Mouse (Mus musculus) CH12.LX (cell line): ENCODE measurements around the gene Car5a. TPM values are rescaled to one million over a fixed set of nuclear protein-coding genes. Genes with fewer than 3 reads are reported as not detected.

Experiments used
- DNase-seq: peaks from one replicate; pipeline ENCODE4 v3.0.0-alpha.2; 2013; ENCODE audit errors: extremely low read depth
- H3K27ac ChIP-seq: 2 replicates; pipeline ENCODE4 v1.5.1; 2012; ENCODE audit warnings: low read depth, mild to moderate bottlenecking, control low read depth, moderate library complexity; ENCODE audit not compliant: insufficient read depth
- H3K27me3 ChIP-seq: replicated peaks from 2 replicates; pipeline ENCODE3; 2012; ENCODE audit warnings: inconsistent platforms
- H3K36me3 ChIP-seq, 2 experiments: replicated peaks in 1 of 2; 2 replicates each; pipeline versions ENCODE3 to v1.6.1; 2012; ENCODE audit warnings: inconsistent platforms in 1 of 2, low read length in 1 of 2, mild to moderate bottlenecking in 1 of 2, mixed read lengths in 1 of 2, moderate library complexity in 1 of 2; ENCODE audit not compliant: control insufficient read depth in 1 of 2, insufficient read depth in 1 of 2
- H3K4me1 ChIP-seq, 2 experiments: 2 replicates each; pipeline ENCODE4 v1.6.1; 2012; ENCODE audit warnings: inconsistent platforms in 1 of 2, moderate library complexity in 1 of 2; ENCODE audit not compliant: insufficient read depth in 2 of 2, control insufficient read depth in 1 of 2
- H3K4me2 ChIP-seq: 2 replicates; pipeline ENCODE4 v1.6.1; 2012; ENCODE audit warnings: low read depth, mild to moderate bottlenecking, control low read depth; ENCODE audit not compliant: poor library complexity, insufficient read depth, severe bottlenecking
- H3K4me3 ChIP-seq, 3 experiments: fragments of 150-350 bp in 1 of 3; sonication (generic) in 1 of 3; replicated peaks in 1 of 3; 2 replicates each; pipeline versions ENCODE3 to v1.5.1; 2011 to 2012; ENCODE audit warnings: low read depth in 2 of 3, low read length in 2 of 3, mild to moderate bottlenecking in 2 of 3, moderate library complexity in 2 of 3, control low read depth in 1 of 3, improper control_type of control experiment in 1 of 3, inconsistent platforms in 1 of 3, mixed read lengths in 1 of 3; ENCODE audit not compliant: poor library complexity in 1 of 3
- H3K79me2 ChIP-seq: replicated peaks from 2 replicates; pipeline ENCODE4 v1.6.1; 2012; ENCODE audit warnings: mild to moderate bottlenecking, moderate library complexity; ENCODE audit not compliant: control insufficient read depth, poor library complexity, insufficient read depth, severe bottlenecking; ENCODE audit errors: extremely low read depth
- H3K9ac ChIP-seq: 2 replicates; pipeline ENCODE4 v1.6.1; 2012; ENCODE audit warnings: low read depth, mild to moderate bottlenecking, control low read depth, moderate library complexity; ENCODE audit not compliant: insufficient read depth
- H3K9me3 ChIP-seq: replicated peaks from 2 replicates; pipeline ENCODE3; 2012; ENCODE audit warnings: low read length, inconsistent platforms, mixed read lengths
- CHD2 ChIP-seq: IDR thresholded peaks from 2 replicates; pipeline ENCODE4 v1.6.1; 2011; ENCODE audit warnings: low read length, improper control_type of control experiment
- CTCF ChIP-seq, 2 experiments: IDR thresholded peaks in 1 of 2; conservative IDR thresholded peaks in 1 of 2; 2 replicates each; pipeline ENCODE4 v1.5.1; 2011 to 2012; ENCODE audit warnings: low read depth in 2 of 2, low read length in 2 of 2, improper control_type of control experiment in 1 of 2, inconsistent platforms in 1 of 2, mild to moderate bottlenecking in 1 of 2, moderate library complexity in 1 of 2
- HCFC1 ChIP-seq: IDR thresholded peaks from 2 replicates; pipeline ENCODE4 v1.6.1; 2012; ENCODE audit warnings: low read depth, mild to moderate bottlenecking, inconsistent platforms, low read length, improper control_type of control experiment
- JUN ChIP-seq: IDR thresholded peaks from 2 replicates; pipeline ENCODE4 v1.6.1; 2011; ENCODE audit warnings: low read depth, mild to moderate bottlenecking, low read length, improper control_type of control experiment, moderate library complexity; ENCODE audit not compliant: insufficient read depth
- JUND ChIP-seq: conservative IDR thresholded peaks from 2 replicates; pipeline ENCODE4 v1.6.1; 2011; ENCODE audit warnings: low read depth, low read length, improper control_type of control experiment
- KAT2A ChIP-seq: IDR thresholded peaks from 2 replicates; pipeline ENCODE4 v1.6.1; 2012; ENCODE audit warnings: low read length, improper control_type of control experiment, inconsistent platforms; ENCODE audit not compliant: insufficient replicate concordance
- MAFK ChIP-seq: IDR thresholded peaks from 2 replicates; pipeline ENCODE4 v1.6.1; 2011; ENCODE audit warnings: low read length, improper control_type of control experiment; ENCODE audit not compliant: insufficient replicate concordance
- MAX ChIP-seq: IDR thresholded peaks from 2 replicates; pipeline ENCODE4 v1.6.1; 2011; ENCODE audit warnings: low read length, improper control_type of control experiment
- MYC ChIP-seq: IDR thresholded peaks from 2 replicates; pipeline ENCODE4 v1.6.1; 2011; ENCODE audit warnings: low read depth, mild to moderate bottlenecking, improper control_type of control experiment, low read length
- NELFE ChIP-seq: IDR thresholded peaks from 2 replicates; pipeline ENCODE4 v1.6.1; 2011; ENCODE audit warnings: low read depth, low read length, improper control_type of control experiment
- NRF1 ChIP-seq: IDR thresholded peaks from 2 replicates; pipeline ENCODE4 v1.6.1; 2014; ENCODE audit warnings: low read depth, mild to moderate bottlenecking, inconsistent platforms, low read length, improper control_type of control experiment, moderate library complexity
- POLR2AphosphoS2 ChIP-seq: IDR thresholded peaks from 2 replicates; pipeline ENCODE4 v1.6.1; 2011; ENCODE audit warnings: low read depth, low read length, improper control_type of control experiment
- RAD21 ChIP-seq: IDR thresholded peaks from 2 replicates; pipeline ENCODE4 v1.6.1; 2011; ENCODE audit warnings: low read depth, mild to moderate bottlenecking, low read length, improper control_type of control experiment, moderate library complexity
- SIN3A ChIP-seq: IDR thresholded peaks from 2 replicates; pipeline ENCODE4 v1.6.1; 2012; ENCODE audit warnings: low read length, improper control_type of control experiment, inconsistent platforms
- SMC3 ChIP-seq: IDR thresholded peaks from 2 replicates; pipeline ENCODE4 v1.6.1; 2011; ENCODE audit warnings: low read depth, low read length, improper control_type of control experiment
- TBP ChIP-seq: conservative IDR thresholded peaks from 2 replicates; pipeline ENCODE4 v1.6.1; 2011; ENCODE audit warnings: low read depth, low read length, improper control_type of control experiment
- TCF12 ChIP-seq: IDR thresholded peaks from 2 replicates; pipeline ENCODE4 v1.6.1; 2014; ENCODE audit warnings: low read depth, mild to moderate bottlenecking, inconsistent platforms, low read length, improper control_type of control experiment
- UBTF ChIP-seq: IDR thresholded peaks from 2 replicates; pipeline ENCODE4 v1.6.1; 2012; ENCODE audit warnings: low read depth, mild to moderate bottlenecking, inconsistent platforms, low read length, improper control_type of control experiment, moderate library complexity
- USF2 ChIP-seq: conservative IDR thresholded peaks from 2 replicates; pipeline ENCODE4 v1.6.1; 2011; ENCODE audit warnings: low read depth, low read length, improper control_type of control experiment
- ZC3H11A ChIP-seq: IDR thresholded peaks from 2 replicates; pipeline ENCODE4 v1.6.1; 2012; ENCODE audit warnings: low read depth, mild to moderate bottlenecking, inconsistent platforms, low read length, improper control_type of control experiment
- ZKSCAN1 ChIP-seq: IDR thresholded peaks from 2 replicates; pipeline ENCODE4 v1.6.1; 2012; ENCODE audit warnings: low read depth, inconsistent platforms, low read length, improper control_type of control experiment, borderline replicate concordance
- dilution Hi-C: fragments of 300-500 bp; cut with MboI; formaldehyde crosslinking; loops from 2 replicates; pipeline ENCODE4 v1.14.3; 2020; ENCODE audit warnings: low sequenced_read_pairs; ENCODE audit not compliant: extremely low pct_unique_long_range_greater_than_20kb, extremely low pct_ligation_motif_present
- in situ Hi-C: fragments of 300-500 bp; cut with MboI; formaldehyde crosslinking; loops from 3 replicates; pipeline ENCODE4 v1.14.3; 2019; ENCODE audit warnings: low sequenced_read_pairs, low pct_ligation_motif_present, low pct_unique_long_range_greater_than_20kb, mixed read lengths
- polyA plus RNA-seq: library from polyadenylated mRNA; unstranded; fragments of >175 nt; gene quantifications from 2 replicates; pipeline ENCODE4 v1.2.1, GENCODE M21; 2012; ENCODE audit warnings: low read depth; ENCODE audit not compliant: insufficient read length
- total RNA-seq, 2 experiments: library from RNA; depleted of rRNA; stranded (reverse); fragments of 300-350 nt in 1 of 2; fragments of >200 nt in 1 of 2; gene quantifications; 2 replicates each; pipeline ENCODE4 v1.2.3; 2012 to 2014

Car5a gene
- total and polyA plus RNA-seq, 3 experiments = 1.6 to 9.7 TPM; not detected in 1

- dilution Hi-C loops (no loop called here), in situ Hi-C loops (loop anchor here (10.0 kb wide), 1 partner anchor 286 kb away; no protein-coding TSS in a partner anchor)
- H3K4me1 ChIP-seq = peaks cover 4 to 11% of the 10 kb centered on the region in 2 experiments; a peak in 3 of 4 replicates
- DNase-seq = no peak
- no peak overlapping the region for H3K9ac ChIP-seq
- H3K27me3 ChIP-seq = no peaks in the 10 kb centered on the region
- H3K4me2 ChIP-seq = no peak overlapping the region
- TF ChIP-seq UBTF (no peak), SIN3A (no peak)
- TF ChIP-seq, all 38 proteins: peak for 0
- peaks cover 76 to 94% of the 10 kb centered on the region in 2 experiments for H3K36me3 ChIP-seq
- H3K4me3 ChIP-seq = no peak overlapping the region
- H3K27ac ChIP-seq = no peak overlapping the region
- H3K9me3 ChIP-seq = no peaks in the 10 kb centered on the region
- H3K79me2 ChIP-seq = no peaks in the 10 kb centered on the region
Measured at GRCm38 (mm10) chr8:121978670-121979069, 34.0 kb upstream of the Car5a start.

DNA sequence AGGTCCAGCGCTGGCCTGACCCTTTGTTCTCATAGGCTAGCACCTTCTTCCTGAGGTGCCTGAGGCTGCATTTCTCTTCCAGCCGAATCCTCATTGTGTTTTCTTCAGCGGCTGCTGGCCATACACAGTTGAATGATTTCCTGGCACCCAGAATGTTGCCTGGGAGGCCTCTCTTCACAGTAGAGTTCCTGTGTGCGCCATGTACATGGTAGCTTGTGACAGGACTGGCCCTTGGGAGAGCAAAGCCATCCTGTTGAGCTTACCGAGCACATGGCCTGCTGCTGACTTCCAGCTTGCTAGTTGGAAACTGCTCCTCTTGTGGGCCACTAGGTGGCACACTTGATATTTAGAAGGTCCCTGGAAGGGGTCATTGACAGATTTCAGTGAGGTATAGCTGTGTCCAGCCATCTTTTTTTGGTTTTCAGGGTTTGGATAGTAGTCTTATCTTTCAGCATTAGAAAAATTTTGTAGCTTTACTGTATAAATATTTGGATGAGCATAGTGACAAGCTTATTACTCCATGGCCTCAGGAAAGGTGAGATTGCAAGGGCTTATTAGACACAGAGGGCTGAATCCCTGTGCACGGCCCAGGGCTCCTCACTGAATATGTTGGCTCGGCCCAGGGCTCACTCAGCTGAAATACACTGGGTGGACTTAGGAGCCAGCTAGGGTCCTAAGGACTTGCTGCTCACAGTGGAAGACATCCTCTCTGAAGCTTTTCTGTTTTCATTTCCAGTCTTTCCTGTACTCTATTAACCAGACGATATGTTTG is 33.3 kb upstream of the Car5a start:
- no peak for TF ChIP-seq KAT2A
- no peak for TF ChIP-seq MAFK
- TF ChIP-seq ZC3H11A = no peak
- TF ChIP-seq NELFE = no peak
- peak; percentile 75 for TF ChIP-seq SMC3
- peak; percentile 89 for TF ChIP-seq MYC
- no peak for TF ChIP-seq JUN
- peak; percentile 82 for TF ChIP-seq MAX
- no peak for TF ChIP-seq TCF12
- TF ChIP-seq TBP = no peak
- no peak for TF ChIP-seq CHD2
- no peak for TF ChIP-seq JUND
- TF ChIP-seq HCFC1 = no peak
- no peak for TF ChIP-seq NRF1
- no peak for TF ChIP-seq USF2
- no peak for TF ChIP-seq ZKSCAN1
- TF ChIP-seq RAD21 = peak; percentile 87
- no peak for TF ChIP-seq POLR2AphosphoS2
- peak; percentile 52 to 89; a peak in 3 of 4 replicates for TF ChIP-seq CTCF (conservative IDR thresholded peaks at IDR 0.05 in 1 of 2, IDR thresholded peaks at IDR 0.05 in 1 of 2; ENCODE audit: low read depth in 2 of 2, low read length in 2 of 2)
- Histone ChIP-seq H3K79me2 (no peaks in the 10 kb centered on the region), H3K4me1 (peaks cover 4 to 12% of the 10 kb centered on the region in 2 experiments; a peak in 3 of 4 replicates), H3K27ac (no peak overlapping the region), H3K4me3 (no peak overlapping the region), H3K9ac (no peak overlapping the region), H3K27me3 (no peaks in the 10 kb centered on the region), H3K36me3 (peaks cover 72 to 88% of the 10 kb centered on the region in 2 experiments), H3K4me2 (no peak overlapping the region), H3K9me3 (no peaks in the 10 kb centered on the region)
- dilution Hi-C loops = no loop called here
- in situ Hi-C loops = loop anchor here (10.0 kb wide), 1 partner anchor 287 kb away; no protein-coding TSS in a partner anchor
- DNase-seq = peak; percentile 65
